Mouse (Mus musculus) cerebellum, adult 9-11 months (tissue): ENCODE measurements around the gene Kctd15.

ENCODE experiments used
- DNase-seq: peaks from one replicate; pipeline ENCODE4 v3.0.0; 2022

Kctd15 gene

GRCm38 (mm10) chr7:34618141-34618890, 38.2 kb downstream of the Kctd15 start:
- no peak for DNase-seq

- DNase-seq, result no peak
These were observed 40.3 kb downstream of the Kctd15 start for GRCm38 (mm10) chr7:34616275-34616674.

- DNase-seq, result no peak
These were observed 46.1 kb downstream of the Kctd15 start for GRCm38 (mm10) chr7:34610445-34610844.

GRCm38 (mm10) chr7:34607334-34607970, 49.1 kb downstream of the Kctd15 start:
- DNase-seq, result no peak

GRCm38 (mm10) chr7:34606729-34607128, 49.8 kb downstream of the Kctd15 start:
- no peak for DNase-seq

- DNase-seq, result no peak
These were observed 50.5 kb downstream of the Kctd15 start for GRCm38 (mm10) chr7:34606051-34606450.

GRCm38 (mm10) chr7:34598576-34598975, 58.0 kb downstream of the Kctd15 start:
- no peak for DNase-seq

GRCm38 (mm10) chr7:34597986-34598385, 58.5 kb downstream of the Kctd15 start:
- DNase-seq, result no peak

- no peak for DNase-seq
These were observed 59.8 kb downstream of the Kctd15 start for GRCm38 (mm10) chr7:34596531-34597235.

- no peak for DNase-seq
These were observed 61.3 kb downstream of the Kctd15 start for GRCm38 (mm10) chr7:34595307-34595565.

GRCm38 (mm10) chr7:34594501-34595306, 61.8 kb downstream of the Kctd15 start:
- DNase-seq, result no peak

GRCm38 (mm10) chr7:34590711-34591110, 65.8 kb downstream of the Kctd15 start:
- DNase-seq, result no peak
